Mouse (Mus musculus) ES-Bruce4 (cell line): ENCODE measurements around the gene Galnt12.

Source experiments
- CTCF ChIP-seq: IDR thresholded peaks from one replicate; pipeline ENCODE4 v1.8.1; 2011; ENCODE audit warnings: low read depth, low read length
- EP300 ChIP-seq: IDR thresholded peaks from 2 replicates; pipeline ENCODE4 v1.6.1; 2011; ENCODE audit warnings: low read depth, low read length; ENCODE audit not compliant: insufficient read depth
- POLR2A ChIP-seq: IDR thresholded peaks from one replicate; pipeline ENCODE4 v1.8.1; 2011; ENCODE audit warnings: low read length; ENCODE audit not compliant: insufficient read depth

GRCm38 (mm10) chr4:47138967-47139777 is 47.5 kb downstream of the Galnt12 start:
- TF ChIP-seq CTCF: no peak
- no peak for TF ChIP-seq POLR2A
- no peak for TF ChIP-seq EP300
